Mouse (Mus musculus) cerebellum, adult 2 months (tissue): ENCODE results near the gene Mpp2. TPM values are rescaled to one million over a fixed set of nuclear protein-coding genes. Genes with fewer than 3 reads are reported as not detected.

ENCODE experiments used
- DNase-seq, 2 experiments: peaks; one replicate each; pipeline ENCODE4 v3.0.0; 2021
- H3K27ac ChIP-seq: fragments of 200-500 bp; 2 replicates; pipeline ENCODE4 v1.5.1; 2012; ENCODE audit warnings: low read length, control low read depth, inconsistent platforms; ENCODE audit not compliant: insufficient read depth
- H3K27me3 ChIP-seq: fragments of 200-500 bp; 2 replicates; pipeline ENCODE4 v1.6.1; 2012; ENCODE audit warnings: inconsistent platforms, mild to moderate bottlenecking, low read length, moderate library complexity; ENCODE audit not compliant: control insufficient read depth, insufficient read depth
- H3K4me1 ChIP-seq: fragments of 200-500 bp; 2 replicates; pipeline ENCODE4 v1.6.1; 2011; ENCODE audit warnings: low read length; ENCODE audit not compliant: control insufficient read depth, insufficient read depth
- H3K4me3 ChIP-seq: fragments of 200-500 bp; replicated peaks from 2 replicates; pipeline ENCODE3; 2011; ENCODE audit warnings: mild to moderate bottlenecking, low read depth, low read length, control low read depth; ENCODE audit not compliant: insufficient read depth
- CTCF ChIP-seq: fragments of 200-500 bp; IDR thresholded peaks from 2 replicates; pipeline ENCODE4 v1.5.1; 2011; ENCODE audit warnings: low read depth, mild to moderate bottlenecking, control low read depth, low read length, moderate library complexity, borderline replicate concordance; ENCODE audit not compliant: insufficient read depth
- POLR2A ChIP-seq: fragments of 200-500 bp; IDR thresholded peaks from 2 replicates; pipeline ENCODE4 v1.6.1; 2011; ENCODE audit warnings: low read length, control low read depth, borderline replicate concordance; ENCODE audit not compliant: insufficient read depth
- WGBS: fragments of 180-500 bp; shearing (Covaris S2); methylation state at CpG from one replicate; pipeline ENCODE4 v1.1.7; 2018; 5-methylcytosine and 5-hydroxymethylcytosine counted together
- polyA plus RNA-seq: library from polyadenylated mRNA; depleted of rRNA; stranded (reverse); fragments of >200 nt; gene quantifications from 2 replicates; pipeline ENCODE4 v1.2.3, GENCODE M21; 2012

Gene Mpp2
- polyA plus RNA-seq, 1 experiment: 50.3 TPM

GRCm38 (mm10) chr11:102029304-102029703, 59.0 kb downstream of the Mpp2 start:
- Histone ChIP-seq H3K27me3 (no peaks in the 10 kb centered on the region), H3K27ac (peak overlapping the region; percentile 63; the same call in 1 of the 2 replicates), H3K4me1 (peaks cover 34% of the 10 kb centered on the region), H3K4me3 (no peak overlapping the region)
- 70% methylated on average over 4 of the region's 4 CpGs for WGBS
- TF ChIP-seq CTCF: no peak
- TF ChIP-seq POLR2A: no peak
- DNase-seq: peak in 1 of 2 experiments; percentile 23

- Histone ChIP-seq H3K4me1 (peaks cover 33% of the 10 kb centered on the region), H3K27me3 (no peaks in the 10 kb centered on the region), H3K4me3 (peak within 1 kb of the TSS; percentile 74), H3K27ac (peak within 1 kb of the TSS; percentile 87)
- TF ChIP-seq CTCF (no peak), POLR2A (no peak; the same call in 1 of the 2 replicates)
- DNase-seq: peak in 1 of 2 experiments; percentile 50
- WGBS: 26% methylated on average over 6 of the region's 6 CpGs
These were observed 60.1 kb downstream of the Mpp2 start, which contains the start of gene Mpp3 for GRCm38 (mm10) chr11:102028087-102028816. Mpp3 (minus strand) TSS chr11:102028461.

GRCm38 (mm10) chr11:102027361-102028017, 60.8 kb downstream of the Mpp2 start:
- TF ChIP-seq CTCF (peak; percentile 42; the same call in 1 of the 2 replicates), POLR2A (peak; percentile 17; the same call in 1 of the 2 replicates)
- H3K27me3 ChIP-seq: no peaks in the 10 kb centered on the region
- DNase-seq: peak; percentile 67 to 81
- 4% methylated on average over 12 of the region's 12 CpGs for WGBS
- peaks cover 31% of the 10 kb centered on the region for H3K4me1 ChIP-seq
- H3K27ac ChIP-seq: peak overlapping the region; percentile 87
- peak overlapping the region; percentile 74 for H3K4me3 ChIP-seq

GRCm38 (mm10) chr11:102026694-102027360, 61.5 kb downstream of the Mpp2 start:
- Histone ChIP-seq H3K27me3 (no peaks in the 10 kb centered on the region), H3K4me3 (peak overlapping the region; percentile 74), H3K4me1 (peaks cover 31% of the 10 kb centered on the region), H3K27ac (peak overlapping the region; percentile 87)
- peak; percentile 90 to 91 for DNase-seq
- under 1% methylated on average over 59 of the region's 73 CpGs for WGBS
- TF ChIP-seq CTCF (no peak), POLR2A (peak; percentile 81)

GRCm38 (mm10) chr11:102025991-102026660, 62.2 kb downstream of the Mpp2 start:
- DNase-seq: peak in 1 of 2 experiments; percentile 55
- TF ChIP-seq CTCF (no peak), POLR2A (no peak)
- Histone ChIP-seq H3K27me3 (no peaks in the 10 kb centered on the region), H3K4me3 (peak overlapping the region; percentile 74), H3K27ac (peak overlapping the region; percentile 87), H3K4me1 (peaks cover 36% of the 10 kb centered on the region)
- WGBS: 1% methylated on average over 23 of the region's 23 CpGs

- Histone ChIP-seq H3K4me3 (peak overlapping the region; percentile 74), H3K27ac (peak overlapping the region; percentile 87), H3K27me3 (no peaks in the 10 kb centered on the region), H3K4me1 (peaks cover 37% of the 10 kb centered on the region)
- 8% methylated on average over 7 of the region's 7 CpGs for WGBS
- DNase-seq: peak; percentile 53 to 61
- TF ChIP-seq CTCF (no peak), POLR2A (no peak)
These were observed 63.0 kb downstream of the Mpp2 start for GRCm38 (mm10) chr11:102025354-102025753.

GRCm38 (mm10) chr11:102024875-102025274, 63.4 kb downstream of the Mpp2 start:
- peak in 1 of 2 experiments; percentile 52 for DNase-seq
- Histone ChIP-seq H3K4me1 (peaks cover 37% of the 10 kb centered on the region), H3K27ac (peak overlapping the region; percentile 87), H3K4me3 (peak overlapping the region; percentile 74), H3K27me3 (no peaks in the 10 kb centered on the region)
- no peak for TF ChIP-seq CTCF
- TF ChIP-seq POLR2A: no peak
- 10% methylated on average over 4 of the region's 4 CpGs for whole genome bisulfite sequencing
